14 mouse cellular contexts compared by ENCODE assay signal in genomic region chr5:99404403-99405170, GRCm38 (mm10).
"Had no signal": no experiment of that assay in that cellular context is flagged by ENCODE, and none has a peak within 500 bp of the region (broad histone marks: within the 10 kb centered on the region; RNA-seq: fewer than 3 reads in every experiment).

No protein-coding gene starts in this region.

- H3K27ac ChIP-seq: layer of hippocampus, adult 2 months; limb, embryonic 15.5 days; midbrain, embryonic 10.5 days; neural tube, embryonic 13.5 days had no signal

- DNase-seq: kidney, adult 18-20 months; kidney, postnatal 10 days; kidney, postnatal 4 days; lung, embryonic 14.5 days; lung, postnatal 10 days; lung, postnatal 4 days; right cerebral cortex, adult 18-20 months; right cerebral cortex, postnatal 25 days; thymus, postnatal 4 days had no signal

- ATAC-seq: midbrain, embryonic 16.5 days had no signal

- H3K27me3 ChIP-seq: limb, embryonic 15.5 days; neural tube, embryonic 13.5 days had no signal

- H3K9me3 ChIP-seq: limb, embryonic 15.5 days; midbrain, embryonic 10.5 days; neural tube, embryonic 13.5 days had no signal

- H3K4me3 ChIP-seq: layer of hippocampus, adult 2 months; limb, embryonic 15.5 days; midbrain, embryonic 10.5 days; neural tube, embryonic 13.5 days had no signal

- H3K9ac ChIP-seq: limb, embryonic 15.5 days; lung, embryonic 14.5 days; neural tube, embryonic 13.5 days had no signal

- H3K4me2 ChIP-seq: limb, embryonic 15.5 days; lung, embryonic 14.5 days; neural tube, embryonic 13.5 days had no signal

- H3K36me3 ChIP-seq: limb, embryonic 15.5 days; midbrain, embryonic 10.5 days; neural tube, embryonic 13.5 days had no signal
